Mouse (Mus musculus) lung, postnatal 0 days (tissue): ENCODE data around the gene Anapc15.

ENCODE experiments used
- CTCF ChIP-seq: IDR thresholded peaks from 2 replicates; pipeline ENCODE4 v1.5.1; 2016; ENCODE audit warnings: antibody characterized with exemption, mild to moderate bottlenecking
- EP300 ChIP-seq: IDR thresholded peaks from 2 replicates; pipeline ENCODE4 v1.6.1; 2016; ENCODE audit warnings: antibody characterized with exemption, mild to moderate bottlenecking, control low read depth

DNA sequence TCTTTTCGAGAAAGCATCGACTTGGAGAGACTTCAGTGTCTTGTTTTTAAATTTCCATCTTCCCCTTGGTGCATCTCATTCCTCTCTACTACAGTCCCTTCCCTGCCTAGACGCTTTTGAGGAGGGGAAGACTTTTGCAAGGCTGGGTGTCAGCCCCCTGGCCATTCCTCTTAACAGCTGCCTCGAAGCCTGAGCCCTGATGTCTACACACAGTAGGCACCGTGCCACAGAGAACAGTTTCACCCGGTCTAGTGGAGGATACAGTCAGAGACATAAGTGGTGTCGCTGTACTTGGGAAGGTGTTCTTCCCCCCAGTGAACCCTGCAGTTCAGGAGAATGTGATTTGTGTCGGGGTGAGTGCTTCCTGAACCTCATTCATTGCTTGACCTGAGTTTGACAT, 43.2 kb downstream of the Anapc15 start:
- TF ChIP-seq CTCF (no peak), EP300 (no peak)
